Mouse (Mus musculus): Measurements from ENCODE around the gene Nkd2. TPM values are rescaled to one million over a fixed set of nuclear protein-coding genes. Genes with fewer than 3 reads are reported as not detected.

The Nkd2 gene
- polyA plus RNA-seq, 1 experiment from 2014 or later: 46.7 TPM

- no peak for ATAC-seq (ENCODE audit: insufficient number of reproducible peaks, low FRiP score, low TSS enrichment, low read depth)
- no peak overlapping the region for H3K27ac ChIP-seq
- no peaks in the 10 kb centered on the region for H3K9me3 ChIP-seq
- H3K4me1 ChIP-seq: peaks cover 28% of the 10 kb centered on the region
- H3K27me3 ChIP-seq: no peaks in the 10 kb centered on the region
- H3K4me2 ChIP-seq: no peak overlapping the region
- 63% methylated on average over 4 of the region's 4 CpGs for WGBS
- H3K4me3 ChIP-seq: no peak overlapping the region
- no peak overlapping the region for H3K9ac ChIP-seq
- H3K36me3 ChIP-seq: peaks cover 8% of the 10 kb centered on the region; the same call in 1 of the 2 replicates
Measured at GRCm38 (mm10) chr13:73769916-73770682, 77.3 kb downstream of the Nkd2 start.

Other genes with a start within 250 kb of the Nkd2 start
- 128 and 137 TPM in 2 replicates for gene Clptm1l, start 243.6 kb downstream of the Nkd2 start, polyA plus RNA-seq (2015; fragmentation: Nextera tagmentation; extraction: Ambion mirVana)
- gene Tert, start 220.7 kb downstream of the Nkd2 start, polyA plus RNA-seq (2015; fragmentation: Nextera tagmentation; extraction: Ambion mirVana): 4.0 and 4.8 TPM in 2 replicates
- gene Slc6a18, start 169.6 kb downstream of the Nkd2 start, polyA plus RNA-seq (2015; fragmentation: Nextera tagmentation; extraction: Ambion mirVana): 0.08 and 0.09 TPM in 2 replicates
- 1.5 and 1.6 TPM in 2 replicates for gene Slc6a19, start 142.8 kb downstream of the Nkd2 start, polyA plus RNA-seq (2015; fragmentation: Nextera tagmentation; extraction: Ambion mirVana)
- gene Slc12a7, start 114.5 kb downstream of the Nkd2 start, polyA plus RNA-seq (2015; fragmentation: Nextera tagmentation; extraction: Ambion mirVana): 12.6 and 14.3 TPM in 2 replicates
- gene Trip13, start 90.2 kb upstream of the Nkd2 start, polyA plus RNA-seq (2015; fragmentation: Nextera tagmentation; extraction: Ambion mirVana): 28.6 and 30.0 TPM in 2 replicates
- 50.8 and 50.9 TPM in 2 replicates for gene Brd9, start 90.2 kb upstream of the Nkd2 start, polyA plus RNA-seq (2015; fragmentation: Nextera tagmentation; extraction: Ambion mirVana)
- not detected in 2 replicates for gene Zdhhc11, start 116.2 kb upstream of the Nkd2 start, polyA plus RNA-seq (2015; fragmentation: Nextera tagmentation; extraction: Ambion mirVana)
- gene Tppp, start 161.8 kb upstream of the Nkd2 start, polyA plus RNA-seq (2015; fragmentation: Nextera tagmentation; extraction: Ambion mirVana): 1.8 and 3.3 TPM in 2 replicates
- 10.7 and 10.9 TPM in 2 replicates for gene Cep72, start 214.7 kb upstream of the Nkd2 start, polyA plus RNA-seq (2015; fragmentation: Nextera tagmentation; extraction: Ambion mirVana)